Mouse (Mus musculus) limb, embryonic 14.5 days (tissue): ENCODE data around the gene Arhgap8. TPM values are rescaled to one million over a fixed set of nuclear protein-coding genes. Genes with fewer than 3 reads are reported as not detected.
A peak's percentile ranks its signal among the peaks of the same experiment; 100 is the strongest.

Experiments
- ATAC-seq: fragments of 200-750 bp; cut with Nextera tagmentation; 2 replicates; pipeline ENCODE4 v1.8.0; 2017; ENCODE audit warnings: low read depth, moderate number of reproducible peaks, moderate TSS enrichment; ENCODE audit not compliant: low FRiP score
- DNase-seq: peaks from one replicate; pipeline ENCODE4 v3.0.0-alpha.2; 2015; ENCODE audit warnings: low spot score
- H3K27ac ChIP-seq: fragments of 300-500 bp; sonication (generic); replicated peaks from 2 replicates; pipeline ENCODE4 v1.5.1; 2014; ENCODE audit warnings: low read depth, mild to moderate bottlenecking, low read length, moderate library complexity, mixed read lengths
- H3K27me3 ChIP-seq: fragments of 300-500 bp; sonication (generic); 2 replicates; pipeline ENCODE4 v1.6.1; 2014; ENCODE audit warnings: low read length, mixed read lengths; ENCODE audit not compliant: control insufficient read depth, insufficient read depth
- H3K36me3 ChIP-seq: fragments of 300-500 bp; sonication (generic); 2 replicates; pipeline ENCODE4 v1.6.1; 2014; ENCODE audit warnings: mild to moderate bottlenecking, low read length, moderate library complexity, mixed read lengths; ENCODE audit not compliant: control insufficient read depth, insufficient read depth
- H3K4me1 ChIP-seq: fragments of 300-500 bp; sonication (generic); 2 replicates; pipeline ENCODE4 v1.6.1; 2014; ENCODE audit warnings: antibody characterized with exemption, low read length, mixed read lengths; ENCODE audit not compliant: control insufficient read depth, insufficient read depth
- H3K4me2 ChIP-seq: fragments of 300-500 bp; sonication (generic); replicated peaks from 2 replicates; pipeline ENCODE4 v1.6.1; 2014; ENCODE audit warnings: low read depth, mild to moderate bottlenecking, low read length, moderate library complexity; ENCODE audit not compliant: severe bottlenecking
- H3K4me3 ChIP-seq: fragments of 300-500 bp; sonication (generic); replicated peaks from 2 replicates; pipeline ENCODE4 v1.5.1; 2014; ENCODE audit warnings: low read length
- H3K9ac ChIP-seq: fragments of 300-500 bp; sonication (generic); 2 replicates; pipeline ENCODE4 v1.6.1; 2014; ENCODE audit warnings: mild to moderate bottlenecking, low read depth, low read length, moderate library complexity; ENCODE audit not compliant: severe bottlenecking
- H3K9me3 ChIP-seq: fragments of 300-500 bp; sonication (generic); 2 replicates; pipeline ENCODE4 v1.6.1; 2016; ENCODE audit warnings: low read length; ENCODE audit not compliant: control insufficient read depth
- POLR2A ChIP-seq: fragments of 200-500 bp; IDR thresholded peaks from 2 replicates; pipeline ENCODE4 v1.8.0; 2012; ENCODE audit warnings: inconsistent platforms, mild to moderate bottlenecking, moderate library complexity, borderline replicate concordance; ENCODE audit not compliant: insufficient read depth, insufficient read length; ENCODE audit errors: extremely low read depth
- WGBS: fragments of 180-500 bp; shearing (Covaris S2); extraction: QIAGEN DNeasy Blood & Tissue Kit; methylation state at CpG from one replicate; pipeline ENCODE4 v1.1.7; 2014; 5-methylcytosine and 5-hydroxymethylcytosine counted together
- polyA plus RNA-seq, 2 experiments: library from polyadenylated mRNA; depleted of rRNA in 1 of 2; stranded (reverse) in 1 of 2; unstranded in 1 of 2; fragments of >200 nt; fragmentation: Nextera tagmentation in 1 of 2; extraction: Ambion mirVana in 1 of 2; gene quantifications; 2 replicates each; pipeline versions ENCODE4 v1.2.1 to v1.2.3; 2012 to 2014

Arhgap8 gene
- polyA plus RNA-seq, 2 experiments: 5.4 to 8.2 TPM

DNA sequence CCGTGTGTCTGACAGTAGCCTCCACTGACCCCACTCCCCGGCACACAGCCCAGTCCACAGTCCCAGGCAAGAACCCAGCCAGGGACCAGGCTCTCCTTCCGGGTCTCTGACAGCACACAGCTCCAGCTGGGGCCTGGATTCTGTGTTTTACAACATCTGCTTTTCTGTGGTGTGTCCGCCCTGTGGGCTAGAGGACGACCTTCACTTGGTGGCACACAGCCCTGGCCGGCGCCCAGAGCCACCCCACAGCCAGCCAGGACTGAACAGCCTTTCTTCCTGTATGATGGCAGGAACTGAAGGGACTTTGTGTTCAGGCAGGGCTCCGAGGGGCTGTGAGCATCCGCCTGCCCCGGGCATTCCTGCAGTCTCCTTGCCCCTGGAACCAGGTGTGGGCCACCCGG is 22.2 kb upstream of the Arhgap8 start:
- Histone ChIP-seq H3K4me1 (peaks cover 23% of the 10 kb centered on the region), H3K27me3 (no peaks in the 10 kb centered on the region), H3K9ac (no peak overlapping the region), H3K36me3 (peaks cover 59% of the 10 kb centered on the region), H3K4me3 (no peak overlapping the region), H3K4me2 (no peak overlapping the region; the same call in 1 of the 2 replicates), H3K9me3 (no peaks in the 10 kb centered on the region), H3K27ac (peak overlapping the region; percentile 81)
- no peak for TF ChIP-seq POLR2A
- DNase-seq (no peak), ATAC-seq (peak; percentile 67)
- 33% methylated on average over 11 of the region's 11 CpGs for WGBS

DNA sequence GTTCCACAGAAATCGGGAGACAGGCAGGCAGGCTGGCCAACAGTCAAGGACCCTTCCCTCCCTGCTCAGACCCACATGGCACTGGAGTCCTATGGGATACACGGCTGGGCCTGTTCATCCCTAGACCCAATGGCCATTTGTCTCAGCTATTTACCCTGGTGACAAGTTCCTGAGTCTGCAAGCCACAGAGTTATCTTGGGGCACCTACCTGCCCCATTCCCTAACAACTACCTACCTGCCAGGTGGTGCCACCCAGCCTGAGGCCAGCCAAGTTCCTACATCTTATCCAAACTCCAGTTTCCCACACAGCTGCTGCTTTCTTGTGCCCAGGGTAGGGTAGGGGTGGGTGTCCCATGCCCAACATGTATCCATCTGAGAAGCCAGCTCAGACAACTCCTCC is 21.7 kb upstream of the Arhgap8 start:
- peaks cover 63% of the 10 kb centered on the region for H3K36me3 ChIP-seq
- no peak for TF ChIP-seq POLR2A

DNA sequence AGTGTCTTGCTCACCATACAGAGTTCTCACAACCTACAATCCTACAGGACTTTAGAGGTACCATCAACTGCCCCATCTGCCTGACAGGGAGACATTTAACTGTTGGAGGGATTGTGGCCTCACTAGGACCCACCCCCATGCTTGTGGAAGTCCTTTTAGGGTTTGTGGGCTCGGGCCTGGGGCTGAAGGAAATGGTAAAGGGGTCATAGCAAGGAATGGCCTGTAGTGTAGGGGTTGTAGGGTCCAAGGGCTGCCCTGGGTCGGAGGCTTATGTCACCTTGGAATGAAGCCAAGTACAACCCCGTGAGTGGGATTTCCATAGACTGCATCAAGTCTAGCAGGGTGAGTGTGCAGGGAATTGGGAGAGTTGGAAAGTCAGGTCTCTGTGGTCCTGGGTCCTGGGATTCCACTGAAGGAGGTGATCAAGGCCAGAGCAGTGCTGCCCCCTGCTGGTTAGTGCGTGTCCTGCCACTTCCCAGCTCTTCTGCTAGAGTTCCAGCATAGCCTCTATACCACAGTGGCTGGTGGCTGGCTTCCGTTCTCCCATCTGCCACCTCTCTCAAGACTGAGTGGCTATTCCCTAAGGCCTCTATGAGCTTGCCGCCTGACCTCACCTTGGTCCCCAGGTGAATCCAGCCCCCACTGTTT is 19.6 kb upstream of the Arhgap8 start:
- TF ChIP-seq POLR2A: no peak
- Histone ChIP-seq H3K27me3 (no peaks in the 10 kb centered on the region), H3K9me3 (no peaks in the 10 kb centered on the region), H3K9ac (no peak overlapping the region), H3K27ac (no peak overlapping the region), H3K4me1 (peaks cover 23% of the 10 kb centered on the region), H3K4me2 (no peak overlapping the region), H3K36me3 (peaks cover 51% of the 10 kb centered on the region), H3K4me3 (no peak overlapping the region)
- WGBS: 56% methylated on average over 6 of the region's 6 CpGs
- DNase-seq (peak; percentile 67), ATAC-seq (no peak)

More for the DNA sequence above, 21.7 kb upstream of the Arhgap8 start:
- Histone ChIP-seq H3K27ac (peak overlapping the region; percentile 81), H3K27me3 (no peaks in the 10 kb centered on the region), H3K4me1 (peaks cover 23% of the 10 kb centered on the region), H3K4me2 (no peak overlapping the region), H3K9me3 (no peaks in the 10 kb centered on the region), H3K9ac (no peak overlapping the region), H3K4me3 (no peak overlapping the region)
- ATAC-seq (no peak), DNase-seq (no peak)
- 58% methylated on average over 2 of the region's 2 CpGs for WGBS

DNA sequence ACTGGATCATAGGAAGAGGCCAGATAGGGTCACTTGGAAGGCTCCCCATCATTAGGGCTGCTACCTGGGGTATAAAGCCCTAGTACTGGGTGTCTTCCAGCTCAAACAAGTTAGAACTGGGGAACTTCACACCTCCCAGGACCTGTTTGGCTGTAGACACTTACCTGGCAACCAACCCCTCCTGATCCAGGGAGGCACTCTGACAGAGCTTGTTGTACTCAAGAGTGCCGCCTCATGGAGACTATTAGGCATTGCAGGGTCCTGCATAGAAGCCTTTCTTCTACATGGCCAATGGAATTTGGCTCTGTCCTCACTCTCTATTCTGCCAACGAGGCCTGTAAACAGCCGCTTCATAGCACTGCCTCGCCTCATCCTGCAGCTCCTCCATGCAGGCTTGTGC is 17.9 kb upstream of the Arhgap8 start:
- ATAC-seq (no peak), DNase-seq (peak; percentile 54)
- no peak for TF ChIP-seq POLR2A
- Histone ChIP-seq H3K9ac (no peak overlapping the region), H3K4me1 (peaks cover 13% of the 10 kb centered on the region), H3K36me3 (peaks cover 38% of the 10 kb centered on the region), H3K27me3 (no peaks in the 10 kb centered on the region), H3K4me3 (no peak overlapping the region), H3K4me2 (no peak overlapping the region), H3K27ac (no peak overlapping the region), H3K9me3 (no peaks in the 10 kb centered on the region)
- 28% methylated on average over 4 of the region's 4 CpGs for WGBS

DNA sequence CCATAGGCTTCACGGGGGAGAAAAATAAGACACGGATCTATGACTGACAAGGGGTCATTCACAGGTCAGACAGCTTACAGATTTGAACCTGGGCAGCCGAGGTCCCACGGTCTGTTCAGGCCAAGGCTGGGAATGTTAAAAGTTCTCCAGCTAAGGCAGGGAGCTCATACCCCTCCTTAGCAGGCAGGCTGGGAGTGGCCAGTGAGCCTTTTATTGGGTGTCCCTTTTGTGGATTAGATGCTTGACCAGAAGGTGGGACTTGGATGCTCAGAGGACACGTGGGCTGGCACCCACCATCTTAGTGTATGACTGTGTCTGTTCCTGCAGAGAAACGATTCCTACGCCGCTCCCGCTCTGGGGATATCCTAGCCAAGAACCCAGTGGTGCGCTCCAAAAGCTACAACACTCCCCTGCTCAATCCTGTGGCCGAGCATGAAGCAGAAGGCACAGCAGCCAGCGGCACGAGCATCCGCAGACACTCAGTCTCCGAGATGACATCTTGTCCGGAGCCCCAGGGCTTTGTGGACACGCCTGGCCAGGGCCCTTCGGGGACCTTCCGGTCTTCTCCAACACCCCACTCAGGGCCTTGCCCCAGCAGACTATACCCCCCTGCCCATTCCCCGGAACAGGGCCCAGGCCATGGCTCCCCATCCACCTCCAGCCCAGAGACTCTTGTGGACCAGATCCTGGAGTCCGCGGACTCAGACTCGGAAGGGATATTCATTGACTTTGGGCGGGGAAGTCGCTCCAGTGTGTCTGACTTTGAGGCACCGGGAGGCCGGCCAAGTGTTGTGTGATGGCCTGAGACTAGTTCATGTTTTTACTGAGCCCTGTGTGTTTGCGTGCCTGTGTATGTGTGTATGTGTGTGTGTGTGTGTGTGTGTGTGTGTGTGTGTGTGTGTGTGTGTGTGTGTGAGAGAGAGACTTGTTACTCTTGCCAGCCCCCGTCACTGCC is 17.2 kb upstream of the Arhgap8 start:
- TF ChIP-seq POLR2A: no peak
- H3K9me3 ChIP-seq: no peaks in the 10 kb centered on the region
- H3K4me3 ChIP-seq: no peak overlapping the region
- no peak overlapping the region for H3K9ac ChIP-seq
- no peak overlapping the region for H3K4me2 ChIP-seq
- H3K4me1 ChIP-seq: peaks cover 8% of the 10 kb centered on the region
- DNase-seq (no peak), ATAC-seq (no peak)
- H3K27ac ChIP-seq: no peak overlapping the region
- 87% methylated on average over 28 of the region's 29 CpGs for WGBS
- no peaks in the 10 kb centered on the region for H3K27me3 ChIP-seq
- H3K36me3 ChIP-seq: peaks cover 37% of the 10 kb centered on the region
